Mouse (Mus musculus): ENCODE measurements around the gene Efhd1.

The Efhd1 gene

GRCm38 (mm10) chr1:87264134-87265006 lies at the start of gene Efhd1:
Gene Efhd1 (plus strand): TSS chr1:87264363.
- DNase-seq (ENCODE audit: low read depth): no peak

DNA sequence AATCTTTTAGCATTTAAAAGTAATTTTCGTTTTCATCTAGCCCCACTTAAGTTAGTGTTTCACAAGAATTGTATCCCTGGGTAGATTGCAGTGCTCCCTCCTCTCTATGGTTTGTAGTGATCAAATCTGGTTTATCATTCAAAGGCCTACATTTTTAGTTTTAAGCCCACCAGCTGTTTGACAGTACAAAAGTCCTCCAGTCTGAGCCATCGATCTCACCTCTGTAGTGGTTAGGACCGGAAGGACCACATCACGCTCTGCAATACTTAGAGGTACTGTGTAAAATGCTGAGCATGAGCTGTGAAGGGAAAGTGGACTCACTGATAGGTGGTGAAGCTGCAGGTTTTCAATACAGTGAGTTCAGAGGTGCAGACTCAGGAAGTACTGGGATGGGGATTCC lies 49.4 kb upstream of the Efhd1 start:
- no peak for DNase-seq (ENCODE audit: low read depth)

DNA sequence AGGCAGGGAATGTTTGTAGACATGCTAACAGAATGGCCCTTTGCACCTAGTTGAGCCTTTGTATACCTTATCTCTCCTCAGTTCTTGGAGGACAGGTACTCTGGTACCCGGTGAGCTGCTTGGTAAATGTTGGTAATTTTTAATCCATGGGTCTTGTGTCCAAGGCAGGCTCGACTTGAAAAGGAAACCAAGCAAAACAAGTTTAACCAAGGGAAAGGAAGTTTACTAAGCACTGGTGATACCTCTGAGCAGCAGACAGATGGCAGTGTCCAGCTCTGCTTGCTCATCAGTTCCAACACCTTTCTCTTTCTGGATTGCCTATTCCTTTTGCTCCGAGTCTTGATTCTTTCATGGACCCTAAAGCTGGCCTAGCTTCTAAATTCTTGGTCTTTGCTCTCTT lies 46.2 kb upstream of the Efhd1 start:
- no peak for DNase-seq (ENCODE audit: low read depth)

- DNase-seq (ENCODE audit: low read depth): no peak
Measured at GRCm38 (mm10) chr1:87225739-87226138, 38.4 kb upstream of the Efhd1 start.

- DNase-seq (ENCODE audit: low read depth): no peak
Measured at GRCm38 (mm10) chr1:87226409-87227159, 37.6 kb upstream of the Efhd1 start.

- DNase-seq (ENCODE audit: low read depth): no peak
Measured at GRCm38 (mm10) chr1:87227160-87227550, 37.0 kb upstream of the Efhd1 start.

GRCm38 (mm10) chr1:87230606-87231005 lies 33.6 kb upstream of the Efhd1 start:
- DNase-seq (ENCODE audit: low read depth): no peak

GRCm38 (mm10) chr1:87232197-87232596 lies 32.0 kb upstream of the Efhd1 start:
- no peak for DNase-seq (ENCODE audit: low read depth)

GRCm38 (mm10) chr1:87239056-87239455 lies 25.1 kb upstream of the Efhd1 start:
- DNase-seq (ENCODE audit: low read depth): no peak

DNA sequence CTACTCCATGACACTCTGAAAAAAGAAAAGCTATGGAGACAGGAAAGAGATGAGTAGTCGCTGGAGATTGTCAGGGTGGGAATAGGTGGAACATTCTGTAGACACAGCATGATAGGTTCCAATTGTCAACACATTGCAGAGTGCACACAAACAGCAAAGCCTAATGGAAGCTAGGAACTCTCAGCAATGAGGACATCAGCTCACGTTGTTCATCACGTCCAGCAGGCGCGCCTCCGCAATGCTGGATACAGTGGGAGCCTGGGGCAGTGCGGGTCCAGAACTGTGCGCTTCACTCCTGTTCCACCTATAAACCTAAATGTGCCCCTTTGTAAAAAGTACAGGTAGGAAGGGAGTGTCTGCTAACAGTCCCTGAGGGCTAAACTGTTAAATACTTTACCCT lies 21.1 kb upstream of the Efhd1 start:
- DNase-seq (ENCODE audit: low read depth): no peak

DNA sequence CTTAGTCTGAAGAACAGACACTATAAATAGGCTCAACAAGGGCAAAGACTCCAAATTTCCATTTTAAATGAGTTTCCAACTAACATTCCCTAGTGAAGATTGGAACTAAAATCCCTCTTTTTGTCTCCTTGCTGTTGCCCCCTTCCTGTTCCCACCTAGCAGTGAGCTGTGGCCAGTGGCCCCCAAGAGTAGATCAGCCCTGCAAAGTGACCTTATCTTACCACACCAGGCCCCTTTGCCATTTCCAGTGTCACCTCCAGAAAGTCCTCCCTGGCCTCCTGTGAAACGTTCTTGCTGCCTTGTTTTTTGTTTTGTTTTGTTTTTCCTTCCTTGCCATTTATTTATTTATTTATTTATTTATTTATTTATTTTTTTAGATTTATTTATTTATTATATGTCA lies 18.7 kb upstream of the Efhd1 start:
- no peak for DNase-seq (ENCODE audit: low read depth)

GRCm38 (mm10) chr1:87245929-87246815 lies 18.0 kb upstream of the Efhd1 start:
- peak; percentile 38 for DNase-seq (ENCODE audit: low read depth)

DNA sequence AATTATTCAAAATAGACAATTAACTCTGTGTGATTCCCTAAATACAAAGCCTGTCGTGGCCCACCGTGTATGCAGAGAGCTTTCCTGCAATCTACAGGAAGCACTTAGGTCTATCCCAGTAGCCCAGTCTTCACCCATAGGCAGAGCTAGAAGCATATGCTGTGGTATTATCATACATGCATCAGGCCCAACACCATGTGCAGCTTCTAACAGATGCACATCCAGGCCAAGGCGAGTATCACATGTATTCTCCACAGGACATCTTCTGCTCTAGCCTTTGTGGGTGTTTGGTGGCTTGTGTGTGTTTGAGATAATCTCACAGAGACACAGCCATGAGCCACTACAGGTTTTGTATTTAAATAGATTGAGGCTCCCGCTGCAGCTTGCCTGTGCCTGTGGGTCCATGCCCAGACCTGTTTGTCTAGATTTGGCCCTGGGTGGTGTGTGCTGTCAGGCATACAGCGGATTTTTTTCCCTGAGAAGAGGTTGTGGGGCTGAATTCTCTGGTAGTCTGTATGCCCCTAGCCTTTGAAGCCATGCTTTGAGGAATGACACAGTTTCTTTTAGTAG lies 12.0 kb upstream of the Efhd1 start:
- peak; percentile 37 for DNase-seq (ENCODE audit: low read depth)

DNA sequence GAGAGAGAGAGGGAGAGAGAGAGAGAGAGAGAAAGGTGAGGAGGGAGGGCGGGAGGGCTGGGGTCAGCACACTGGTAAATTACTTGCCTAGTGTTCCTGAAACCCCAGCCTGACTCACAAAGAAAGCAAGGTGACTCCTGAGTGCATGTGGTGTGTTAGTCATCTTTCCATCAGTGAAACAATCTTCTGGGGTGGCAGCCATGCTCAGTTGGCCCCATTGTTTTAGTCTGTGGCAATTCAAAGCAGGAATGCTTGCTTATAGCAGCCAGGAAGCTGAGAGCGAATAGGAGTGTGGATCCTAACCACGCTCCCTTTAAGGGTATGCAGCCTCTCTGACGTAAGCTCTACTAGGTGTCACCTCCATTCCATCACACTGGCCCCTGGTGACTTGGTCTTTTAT lies 9.0 kb upstream of the Efhd1 start:
- no peak for DNase-seq (ENCODE audit: low read depth)

DNA sequence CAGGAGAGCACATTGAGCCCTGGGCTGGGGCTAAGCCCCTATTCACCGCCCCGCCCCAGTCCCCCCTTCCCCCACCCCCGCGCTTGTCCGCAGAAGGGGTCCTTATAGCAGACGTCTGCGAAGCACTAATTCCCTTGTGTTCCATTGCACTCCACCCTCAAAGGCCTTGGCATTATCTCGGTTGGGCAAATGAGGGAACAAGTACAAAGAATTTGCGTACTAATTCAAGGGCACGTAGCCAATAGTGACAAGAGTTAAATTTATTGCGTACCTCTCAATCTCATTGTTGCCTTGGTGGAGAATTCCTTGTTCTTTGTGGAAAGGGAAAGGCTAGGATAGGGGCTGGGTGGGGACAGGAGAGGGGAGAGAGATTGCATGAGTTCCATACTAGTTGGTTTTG lies 6.5 kb upstream of the Efhd1 start:
- DNase-seq (ENCODE audit: low read depth): no peak

- no peak for DNase-seq (ENCODE audit: low read depth)
Measured at GRCm38 (mm10) chr1:87258484-87258883, 5.7 kb upstream of the Efhd1 start.

GRCm38 (mm10) chr1:87259316-87259715 lies 4.8 kb upstream of the Efhd1 start:
- no peak for DNase-seq (ENCODE audit: low read depth)

DNA sequence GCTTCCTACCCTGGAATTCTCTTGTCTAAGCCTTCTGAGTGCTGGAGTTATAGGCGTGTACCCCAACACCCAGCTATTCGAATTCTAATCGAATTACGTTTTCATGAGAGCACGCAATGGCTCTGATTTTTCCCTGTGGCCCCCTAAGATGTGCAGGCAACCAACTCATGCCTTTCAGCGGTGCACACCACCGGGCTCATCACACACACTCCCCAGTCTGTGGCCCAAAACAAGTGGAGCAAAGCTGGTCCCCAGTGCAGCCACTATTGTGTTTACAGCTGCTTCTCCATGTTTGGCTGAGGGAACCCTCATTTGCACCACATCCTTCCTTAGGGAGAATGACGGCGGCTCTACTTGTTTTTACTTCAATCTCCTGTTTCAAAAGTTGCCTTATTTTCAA lies 906 bp upstream of the Efhd1 start:
- DNase-seq (ENCODE audit: low read depth): no peak

GRCm38 (mm10) chr1:87263796-87264133 lies 398 bp upstream of the Efhd1 start:
- DNase-seq (ENCODE audit: low read depth): no peak

DNA sequence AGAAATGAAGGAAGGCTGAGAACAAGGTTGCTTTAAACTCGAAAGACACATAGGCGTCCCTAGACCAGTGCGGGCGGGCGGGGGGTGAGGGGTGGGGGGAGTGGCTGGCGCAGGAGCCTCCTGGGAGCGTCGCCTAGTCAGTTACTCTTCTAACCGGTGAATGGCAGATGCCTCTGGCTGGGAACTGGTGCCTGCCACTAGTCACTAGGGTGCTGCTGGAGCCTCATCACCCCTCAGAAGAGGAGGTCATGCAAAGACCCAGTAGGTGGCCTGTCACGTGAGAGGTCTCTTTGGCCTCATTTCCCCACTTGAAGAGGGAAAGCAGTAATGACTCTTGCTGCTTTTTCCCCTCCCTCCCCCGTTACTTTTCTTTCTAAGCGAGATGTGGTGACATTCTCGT lies 1.0 kb downstream of the Efhd1 start:
- no peak for DNase-seq (ENCODE audit: low read depth)

DNA sequence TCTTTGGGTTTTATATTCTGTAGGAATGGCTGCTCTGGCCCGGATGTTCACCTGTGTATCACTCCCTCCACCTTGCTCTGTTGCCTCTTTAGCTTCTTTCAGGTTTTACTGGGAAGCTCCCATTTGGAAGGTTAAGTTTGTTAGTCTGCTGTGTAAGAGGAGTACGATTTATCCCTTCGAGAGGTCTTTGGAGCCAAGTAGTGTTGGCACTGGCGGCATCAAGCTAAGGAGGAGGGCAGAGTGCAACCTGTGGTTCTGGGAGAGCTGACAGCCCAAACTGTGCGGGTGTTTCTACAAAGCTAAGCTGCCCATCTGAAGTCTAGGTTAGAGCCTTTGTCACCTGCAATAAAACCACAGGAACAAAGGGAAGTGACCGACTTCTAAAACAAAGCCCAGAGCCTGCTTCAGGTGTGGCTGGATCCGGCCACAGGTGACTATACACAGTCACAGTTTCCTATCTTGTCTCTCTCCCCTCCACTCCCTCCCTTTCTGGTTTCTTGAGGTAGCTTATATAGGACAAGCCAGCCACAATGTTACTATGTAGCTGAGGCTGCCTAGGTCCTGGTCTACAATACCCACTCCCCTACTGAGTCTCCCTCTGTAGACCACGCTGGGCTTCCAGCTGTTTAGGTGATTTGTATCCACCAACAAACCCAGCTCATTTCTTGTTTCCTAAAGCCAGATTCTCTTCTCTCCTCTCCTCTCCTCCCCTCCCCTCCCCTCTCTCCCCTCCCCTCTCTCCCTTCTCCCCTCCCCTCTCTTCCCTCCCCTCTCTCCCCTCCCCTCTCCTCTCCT lies 2.3 kb downstream of the Efhd1 start:
- DNase-seq (ENCODE audit: low read depth): no peak
